Mouse (Mus musculus) ES-Bruce4 (cell line): ENCODE data around the gene Rgs3. TPM values are rescaled to one million over a fixed set of nuclear protein-coding genes. Genes with fewer than 3 reads are reported as not detected.

Experiments used
- H3K27ac ChIP-seq: 2 replicates; pipeline ENCODE4 v1.5.1; 2012; ENCODE audit warnings: low read length, inconsistent platforms; ENCODE audit not compliant: insufficient read depth
- H3K27me3 ChIP-seq: 2 replicates; pipeline ENCODE4 v1.6.1; 2012; ENCODE audit warnings: mild to moderate bottlenecking, low read length, inconsistent platforms; ENCODE audit not compliant: control insufficient read depth, poor library complexity, insufficient read depth, severe bottlenecking
- H3K36me3 ChIP-seq: 2 replicates; pipeline ENCODE4 v1.6.1; 2012; ENCODE audit warnings: inconsistent platforms, mild to moderate bottlenecking, low read length, moderate library complexity; ENCODE audit not compliant: control insufficient read depth, poor library complexity, insufficient read depth, severe bottlenecking
- H3K4me1 ChIP-seq: one replicate; pipeline ENCODE4 v1.8.1; 2011; ENCODE audit warnings: low read length; ENCODE audit not compliant: control insufficient read depth, insufficient read depth
- H3K4me3 ChIP-seq: 2 replicates; pipeline ENCODE4 v1.5.1; 2011; ENCODE audit warnings: low read depth, mild to moderate bottlenecking, low read length
- H3K9ac ChIP-seq: 2 replicates; pipeline ENCODE4 v1.6.1; 2012; ENCODE audit warnings: low read depth, mild to moderate bottlenecking, inconsistent platforms; ENCODE audit not compliant: poor library complexity, severe bottlenecking
- H3K9me3 ChIP-seq: replicated peaks from 2 replicates; pipeline ENCODE4 v1.6.1; 2012; ENCODE audit warnings: mild to moderate bottlenecking, low read length, inconsistent platforms; ENCODE audit not compliant: control insufficient read depth, poor library complexity, insufficient read depth, severe bottlenecking
- CTCF ChIP-seq: IDR thresholded peaks from one replicate; pipeline ENCODE4 v1.8.1; 2011; ENCODE audit warnings: low read depth, low read length
- EP300 ChIP-seq: IDR thresholded peaks from 2 replicates; pipeline ENCODE4 v1.6.1; 2011; ENCODE audit warnings: low read depth, low read length; ENCODE audit not compliant: insufficient read depth
- POLR2A ChIP-seq: IDR thresholded peaks from one replicate; pipeline ENCODE4 v1.8.1; 2011; ENCODE audit warnings: low read length; ENCODE audit not compliant: insufficient read depth
- polyA plus RNA-seq: library from polyadenylated mRNA; stranded (reverse); fragments of >200 nt; gene quantifications from 2 replicates; pipeline ENCODE4 v1.2.4, GENCODE M21; 2011; ENCODE audit warnings: low read depth; ENCODE audit not compliant: missing spikeins, insufficient read depth, insufficient read length

Gene Rgs3
- polyA plus RNA-seq, 1 experiment, result 15.3 TPM

DNA sequence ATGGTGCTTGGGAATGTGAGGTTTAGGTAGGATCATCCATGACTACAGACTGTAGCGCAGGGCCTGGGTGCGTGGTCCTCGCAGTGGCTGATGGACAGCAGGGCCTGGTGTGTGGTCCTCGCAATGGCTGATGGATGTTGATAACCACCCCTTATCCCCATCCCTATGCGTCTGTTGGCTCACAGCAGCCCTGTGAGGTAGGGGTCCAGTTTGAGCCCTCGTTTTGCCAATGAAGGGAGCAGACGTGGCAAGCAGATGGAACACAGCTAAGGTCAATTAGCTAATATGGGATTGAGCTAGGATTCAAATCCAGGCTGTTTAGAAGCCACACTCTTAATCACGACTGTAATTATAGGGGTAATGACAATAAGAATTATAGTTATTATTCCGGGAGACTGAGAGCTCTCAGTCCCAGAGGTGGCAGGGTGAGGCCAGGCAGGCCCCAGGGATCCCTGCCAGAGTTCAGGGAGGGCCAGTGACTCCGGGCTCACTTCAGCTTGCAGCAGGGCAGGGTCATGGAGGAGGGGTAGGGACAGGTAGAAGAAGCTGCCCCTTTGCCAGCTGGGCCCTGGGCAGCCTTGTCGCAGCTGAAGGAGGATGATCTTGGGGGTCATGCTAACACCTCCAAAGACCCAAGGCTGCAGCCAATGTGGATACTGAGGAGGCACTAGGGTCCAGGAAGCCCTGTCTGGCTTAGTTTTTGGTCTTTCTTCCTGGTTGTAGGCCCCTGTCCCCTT, 135.2 kb downstream of the Rgs3 start:
- no peaks in the 10 kb centered on the region for H3K4me1 ChIP-seq
- H3K9ac ChIP-seq, result no peak overlapping the region
- H3K27ac ChIP-seq, result no peak overlapping the region
- H3K36me3 ChIP-seq, result no peaks in the 10 kb centered on the region
- H3K27me3 ChIP-seq, result no peaks in the 10 kb centered on the region
- no peaks in the 10 kb centered on the region for H3K9me3 ChIP-seq
- no peak for TF ChIP-seq CTCF
- no peak for TF ChIP-seq POLR2A
- TF ChIP-seq EP300, result no peak
- no peak overlapping the region for H3K4me3 ChIP-seq

DNA sequence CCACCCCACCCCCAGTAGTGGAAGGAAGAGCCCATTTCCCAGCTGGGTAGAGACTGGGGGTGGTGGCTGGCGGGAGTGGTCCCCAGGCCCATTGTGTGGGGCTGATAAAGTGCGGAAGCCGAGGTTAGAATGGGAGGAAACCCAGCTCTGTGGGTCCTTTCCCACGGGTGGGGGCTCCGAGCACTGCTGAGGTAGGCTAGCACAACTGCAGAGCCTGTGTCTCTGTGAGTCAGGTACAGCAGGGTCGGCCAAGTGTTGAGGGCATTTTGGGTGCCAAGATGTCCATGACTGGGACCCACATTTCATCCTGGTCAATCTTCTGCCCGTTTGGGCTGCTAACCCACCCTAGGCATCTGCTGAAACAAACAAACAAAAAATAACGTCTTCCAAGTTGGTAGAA, 135.9 kb downstream of the Rgs3 start:
- Histone ChIP-seq H3K27ac (no peak overlapping the region), H3K9me3 (no peaks in the 10 kb centered on the region), H3K36me3 (no peaks in the 10 kb centered on the region), H3K4me3 (peak overlapping the region; percentile 15; the same call in 1 of the 2 replicates), H3K27me3 (no peaks in the 10 kb centered on the region), H3K4me1 (no peaks in the 10 kb centered on the region), H3K9ac (no peak overlapping the region)
- no peak for TF ChIP-seq POLR2A
- no peak for TF ChIP-seq EP300
- no peak for TF ChIP-seq CTCF

DNA sequence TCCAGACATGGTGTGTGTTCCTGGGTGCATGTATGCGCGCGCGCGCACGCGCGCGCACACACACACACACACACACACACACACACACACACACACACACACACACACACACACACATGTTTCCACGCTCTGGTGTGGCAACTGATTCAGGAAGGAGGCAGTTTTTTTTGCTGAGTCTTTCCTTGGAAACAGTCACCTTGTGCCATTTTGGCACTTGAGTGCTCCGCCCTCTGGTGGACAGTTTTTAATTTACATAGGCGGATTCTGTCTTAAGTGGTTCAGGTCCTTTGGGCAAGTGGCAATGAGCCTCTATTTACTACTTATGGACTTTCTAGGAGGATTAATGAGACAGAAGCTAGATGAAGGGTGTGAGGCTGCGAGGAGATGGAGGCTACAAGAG, 136.3 kb downstream of the Rgs3 start:
- H3K9ac ChIP-seq, result no peak overlapping the region
- no peaks in the 10 kb centered on the region for H3K9me3 ChIP-seq
- no peaks in the 10 kb centered on the region for H3K36me3 ChIP-seq
- no peak overlapping the region for H3K4me3 ChIP-seq
- no peak overlapping the region for H3K27ac ChIP-seq
- TF ChIP-seq EP300, result no peak
- no peak for TF ChIP-seq POLR2A
- TF ChIP-seq CTCF, result no peak
- no peaks in the 10 kb centered on the region for H3K4me1 ChIP-seq
- no peaks in the 10 kb centered on the region for H3K27me3 ChIP-seq

DNA sequence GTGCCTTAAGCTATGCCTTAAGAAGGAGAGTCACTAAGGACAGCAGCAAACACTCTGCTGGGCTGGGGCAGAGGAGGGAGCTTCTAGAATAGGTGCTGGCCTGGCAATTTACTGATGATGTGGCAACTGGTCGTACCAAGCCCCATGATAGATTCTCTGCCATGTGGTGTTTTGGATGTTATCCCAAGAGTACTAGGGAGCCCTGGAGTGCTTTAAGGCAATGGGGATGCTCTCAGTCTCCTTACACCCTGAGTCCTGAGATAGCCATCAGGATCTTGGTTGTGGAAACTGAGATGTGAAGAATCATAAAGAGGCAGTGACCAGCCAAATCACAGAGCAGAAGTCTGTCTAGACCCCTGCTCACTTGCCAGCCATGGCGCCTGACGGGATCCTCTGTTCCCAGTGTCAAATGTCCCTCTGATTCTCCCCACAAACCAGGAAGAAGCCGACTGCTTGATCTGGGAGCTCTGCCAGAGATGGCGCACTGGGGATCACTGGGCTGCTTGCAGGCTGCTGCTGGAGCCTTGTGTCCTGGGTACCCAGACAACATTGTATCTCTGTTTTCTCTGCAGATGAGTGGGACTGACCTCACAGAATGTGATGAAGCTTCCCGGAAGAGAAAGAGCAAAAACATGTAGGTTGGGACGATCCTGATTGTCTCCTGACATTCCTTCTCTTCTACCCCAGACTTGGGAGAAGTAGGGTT, 137.2 kb downstream of the Rgs3 start:
- Histone ChIP-seq H3K4me1 (no peaks in the 10 kb centered on the region), H3K9ac (no peak overlapping the region), H3K27me3 (no peaks in the 10 kb centered on the region), H3K9me3 (no peaks in the 10 kb centered on the region), H3K27ac (no peak overlapping the region), H3K4me3 (no peak overlapping the region), H3K36me3 (no peaks in the 10 kb centered on the region)
- TF ChIP-seq EP300, result no peak
- no peak for TF ChIP-seq CTCF
- no peak for TF ChIP-seq POLR2A

DNA sequence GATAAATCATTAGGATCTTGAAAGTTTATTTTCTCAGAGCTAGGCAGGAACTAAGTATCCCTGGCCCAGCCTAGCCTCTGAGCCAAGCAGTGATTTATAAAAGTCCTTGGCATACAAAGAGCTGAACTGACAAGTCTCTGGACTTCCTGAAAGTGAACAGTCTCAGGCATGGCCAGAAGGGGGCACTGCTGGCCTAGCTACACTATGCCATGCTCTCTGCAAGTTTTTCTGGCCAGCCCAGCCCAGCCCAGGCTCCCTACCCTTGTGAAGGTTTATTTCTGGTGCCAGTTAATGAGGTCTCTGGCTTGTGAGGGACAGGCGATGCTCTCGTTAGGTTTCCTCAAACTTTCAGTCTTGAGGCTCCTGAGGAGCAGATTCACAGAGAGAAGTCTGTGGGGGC, 137.8 kb downstream of the Rgs3 start:
- no peak overlapping the region for H3K9ac ChIP-seq
- H3K4me3 ChIP-seq, result no peak overlapping the region
- H3K27ac ChIP-seq, result no peak overlapping the region
- H3K27me3 ChIP-seq, result no peaks in the 10 kb centered on the region
- peak; percentile 85 for TF ChIP-seq CTCF
- no peak for TF ChIP-seq POLR2A
- H3K36me3 ChIP-seq, result no peaks in the 10 kb centered on the region
- no peaks in the 10 kb centered on the region for H3K4me1 ChIP-seq
- no peaks in the 10 kb centered on the region for H3K9me3 ChIP-seq

DNA sequence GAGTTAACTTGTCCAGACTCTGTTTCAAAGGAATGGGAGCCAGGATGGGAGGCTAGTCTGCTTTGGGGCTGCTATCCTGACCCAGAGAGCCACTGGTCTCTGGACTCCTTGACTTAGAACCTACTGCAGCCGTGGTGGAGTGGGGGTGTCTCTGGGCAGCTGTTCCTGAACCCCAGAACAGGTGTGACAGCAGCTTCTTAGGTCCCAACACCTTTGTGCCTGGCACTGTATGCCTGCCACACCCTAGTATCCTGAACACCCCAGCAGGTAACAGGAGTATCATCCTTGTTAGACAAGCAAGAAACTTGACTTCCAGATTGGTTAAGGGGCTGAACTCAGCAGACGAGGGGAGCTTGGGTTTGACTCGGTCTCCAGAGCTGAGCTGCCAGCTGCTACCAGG, 138.9 kb downstream of the Rgs3 start:
- no peaks in the 10 kb centered on the region for H3K36me3 ChIP-seq
- TF ChIP-seq EP300 (no peak), CTCF (no peak), POLR2A (no peak)
- no peaks in the 10 kb centered on the region for H3K4me1 ChIP-seq
- no peaks in the 10 kb centered on the region for H3K9me3 ChIP-seq
- no peak overlapping the region for H3K4me3 ChIP-seq
- no peak overlapping the region for H3K27ac ChIP-seq
- H3K9ac ChIP-seq, result no peak overlapping the region
- H3K27me3 ChIP-seq, result no peaks in the 10 kb centered on the region
